Mouse (Mus musculus): ENCODE measurements around the gene Hdx. TPM values are rescaled to one million over a fixed set of nuclear protein-coding genes. Genes with fewer than 3 reads are reported as not detected.

The Hdx gene
- 0.11 and 0.20 TPM in 2 replicates for polyA plus RNA-seq (2012; rRNA removed; ENCODE audit: low replicate concordance)

GRCm38 (mm10) chrX:111696356-111697282 is at the start of gene Hdx:
Gene Hdx (minus strand): TSS chrX:111697079.

GRCm38 (mm10) chrX:111537859-111538258 is 159.0 kb downstream of the Hdx start, which contains the start of gene Rps6ka6:
Gene Rps6ka6 (minus strand): TSS chrX:111537959.

Other genes starting within 250 kb of the Hdx start
- 0.13 and 0.22 TPM in 2 replicates for gene Rps6ka6, start 159.1 kb downstream of the Hdx start, polyA plus RNA-seq (2012; rRNA removed; ENCODE audit: low replicate concordance)
- gene Gm45194, start 194.3 kb upstream of the Hdx start, polyA plus RNA-seq (2012; rRNA removed; ENCODE audit: low replicate concordance): not detected in 2 replicates